In the genomic region with DNA sequence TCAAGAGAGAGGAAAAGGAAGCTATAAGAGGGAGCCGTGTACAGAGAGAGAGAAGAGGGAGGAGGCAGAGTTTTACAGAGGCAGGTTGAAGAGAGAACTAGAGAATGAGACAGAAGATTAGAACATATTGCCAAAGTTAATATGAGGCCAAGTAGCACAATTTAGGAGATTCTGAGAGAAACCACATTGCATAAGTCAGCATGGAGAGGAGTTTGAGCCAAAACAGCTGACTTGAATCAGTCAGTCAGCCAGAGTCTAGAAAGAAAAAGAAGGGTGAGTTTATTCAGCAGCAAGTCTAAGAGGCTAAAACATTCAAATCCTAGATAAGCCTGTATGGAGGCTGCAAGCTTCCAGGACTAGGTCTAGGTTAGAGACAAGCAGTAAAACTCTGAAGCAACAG, we compare ENCODE assay signal across 19 mouse cellular contexts.
"Had no signal": no experiment of that assay in that cellular context is flagged by ENCODE, and none has a peak within 500 bp of the region (broad histone marks: within the 10 kb centered on the region; RNA-seq: fewer than 3 reads in every experiment).

No protein-coding gene starts in this region.

- H3K9me3 ChIP-seq: liver, embryonic 13.5 days; liver, embryonic 15.5 days; midbrain, embryonic 10.5 days; midbrain, embryonic 12.5 days; neural tube, embryonic 13.5 days; neural tube, embryonic 15.5 days; stomach, embryonic 15.5 days had no signal

- H3K27me3 ChIP-seq: liver, embryonic 13.5 days; liver, embryonic 15.5 days; midbrain, embryonic 12.5 days; neural tube, embryonic 13.5 days; neural tube, embryonic 15.5 days; stomach, embryonic 15.5 days had no signal

- H3K4me2 ChIP-seq: liver, embryonic 11.5 days; liver, embryonic 13.5 days; liver, embryonic 15.5 days; midbrain, embryonic 12.5 days; neural tube, embryonic 13.5 days; neural tube, embryonic 15.5 days; stomach, embryonic 15.5 days had no signal

- DNase-seq: liver; liver, embryonic 13.5 days; liver, postnatal 0 days; midbrain, embryonic 14.5 days; retina, postnatal 1 day; right cerebral cortex, adult 18-20 months; thymus, adult 2 months; thymus, postnatal 25 days; thymus, postnatal 4 days had no signal

- H3K4me3 ChIP-seq: liver, embryonic 13.5 days; liver, embryonic 15.5 days; midbrain, embryonic 10.5 days; midbrain, embryonic 12.5 days; myocyte; neural tube, embryonic 13.5 days; neural tube, embryonic 15.5 days; stomach, embryonic 15.5 days had no signal

- ATAC-seq: liver, postnatal 0 days; midbrain, embryonic 16.5 days had no signal

- H3K27ac ChIP-seq: liver, embryonic 13.5 days; liver, embryonic 15.5 days; midbrain, embryonic 10.5 days; midbrain, embryonic 12.5 days; neural tube, embryonic 13.5 days; neural tube, embryonic 15.5 days; stomach, embryonic 15.5 days; stomach, postnatal 0 days had no signal

- H3K36me3 ChIP-seq: liver, embryonic 13.5 days; liver, embryonic 15.5 days; midbrain, embryonic 10.5 days; midbrain, embryonic 12.5 days; neural tube, embryonic 13.5 days; neural tube, embryonic 15.5 days; stomach, embryonic 15.5 days had no signal

- H3K9ac ChIP-seq: liver, embryonic 13.5 days; liver, embryonic 15.5 days; liver, postnatal 0 days; midbrain, embryonic 12.5 days; neural tube, embryonic 13.5 days; neural tube, embryonic 15.5 days; stomach, embryonic 15.5 days had no signal

- H3K4me1 ChIP-seq: liver, embryonic 13.5 days; liver, embryonic 15.5 days; midbrain, embryonic 10.5 days; midbrain, embryonic 12.5 days; neural tube, embryonic 13.5 days; neural tube, embryonic 15.5 days; stomach, embryonic 15.5 days had no signal
